Mouse (Mus musculus) ES-CJ7 (cell line): ENCODE data around the gene D5Ertd579e.
A peak's percentile ranks its signal among the peaks of the same experiment; 100 is the strongest.

Source experiments
- DNase-seq: peaks from one replicate; pipeline ENCODE4 v3.0.0; 2011; ENCODE audit warnings: low read depth, low spot score

Gene D5Ertd579e

DNA sequence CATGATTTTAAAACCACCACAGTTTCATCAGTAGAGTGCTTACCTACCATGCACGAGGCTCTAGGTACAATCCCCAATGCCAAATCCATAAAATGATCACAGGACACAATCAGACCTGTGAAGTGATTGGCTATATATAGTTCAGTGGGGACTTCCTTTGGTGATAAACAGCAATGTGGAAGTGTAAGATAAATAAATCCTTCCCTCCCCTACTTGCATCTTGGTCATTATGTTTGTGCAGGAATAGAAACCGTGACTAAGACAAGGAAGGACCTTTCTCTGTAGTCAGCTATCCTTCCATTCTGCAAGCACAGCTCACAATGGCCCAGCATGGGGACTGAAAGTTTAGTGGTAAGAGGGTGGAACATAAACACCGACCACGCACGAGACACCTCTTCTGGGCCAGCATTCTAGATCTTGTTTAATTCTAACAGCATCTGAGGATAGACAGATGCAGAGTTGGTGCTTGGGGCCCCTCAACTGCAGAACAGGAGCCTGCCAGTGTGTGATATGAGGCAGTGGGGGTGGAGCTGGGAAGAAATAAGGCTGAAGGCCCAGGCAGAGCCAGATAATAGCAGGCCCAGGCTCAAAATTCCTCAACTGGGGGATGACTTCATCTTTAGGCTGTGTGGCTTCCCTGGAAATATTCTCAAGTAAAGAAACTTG is 25.0 kb upstream of the D5Ertd579e start:
- DNase-seq: no peak

DNA sequence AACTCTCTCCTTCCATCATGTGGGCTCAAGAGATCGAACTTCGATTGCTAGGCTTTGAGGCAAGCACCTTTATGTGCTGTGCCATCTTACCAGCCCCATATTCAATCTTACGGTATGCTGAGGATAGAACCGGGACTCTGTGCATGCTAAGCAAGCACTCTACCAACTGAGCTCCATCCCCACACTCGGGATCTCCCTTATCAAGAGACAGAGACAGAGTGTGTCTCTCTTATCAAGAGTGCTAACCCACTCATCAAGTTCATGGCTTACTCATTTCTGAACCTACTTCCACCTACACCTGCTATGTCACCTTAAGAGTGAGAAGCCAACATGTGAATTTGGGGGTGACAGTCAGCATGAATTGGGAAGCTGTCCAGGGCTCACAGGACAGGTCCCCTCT is 24.4 kb upstream of the D5Ertd579e start:
- DNase-seq: no peak

DNA sequence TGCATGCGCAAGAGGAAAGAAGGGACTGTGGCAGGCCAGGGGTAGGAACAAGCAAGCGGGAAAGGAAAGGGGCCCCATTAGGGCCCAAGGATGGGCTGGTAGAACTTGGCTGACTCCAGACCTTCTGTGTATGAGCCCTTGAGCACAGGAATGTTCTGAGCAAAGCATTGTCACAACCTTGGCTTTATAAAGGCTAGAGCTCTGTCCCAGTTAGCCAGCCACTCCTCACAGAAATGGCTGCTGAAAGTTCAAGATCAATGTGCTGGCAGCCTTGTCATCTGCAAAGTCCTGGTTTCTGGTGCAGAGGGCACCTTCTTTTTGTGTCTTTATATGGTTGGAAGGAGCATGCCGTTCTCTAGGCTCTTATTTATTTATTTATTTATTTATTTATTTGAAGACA is 23.8 kb upstream of the D5Ertd579e start:
- DNase-seq: no peak

DNA sequence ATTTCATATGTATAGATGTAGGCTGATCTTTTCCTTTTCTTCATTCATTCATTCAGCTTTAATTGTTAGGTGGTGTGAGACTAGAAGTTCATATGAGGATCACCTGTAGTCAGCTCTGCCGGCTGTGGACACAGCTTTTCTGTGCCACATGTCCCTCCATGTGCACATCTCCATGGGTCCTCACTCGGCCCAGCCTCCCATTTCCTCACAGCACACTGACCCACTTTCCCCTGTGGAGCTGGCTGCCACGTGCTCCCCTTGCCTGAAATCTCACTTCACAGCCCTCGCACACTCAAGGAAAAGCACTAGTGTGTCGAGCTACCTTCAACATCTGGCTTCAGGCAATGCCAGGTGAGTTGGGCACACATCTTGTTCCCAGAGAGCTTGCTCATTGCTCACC is 23.3 kb upstream of the D5Ertd579e start:
- no peak for DNase-seq

DNA sequence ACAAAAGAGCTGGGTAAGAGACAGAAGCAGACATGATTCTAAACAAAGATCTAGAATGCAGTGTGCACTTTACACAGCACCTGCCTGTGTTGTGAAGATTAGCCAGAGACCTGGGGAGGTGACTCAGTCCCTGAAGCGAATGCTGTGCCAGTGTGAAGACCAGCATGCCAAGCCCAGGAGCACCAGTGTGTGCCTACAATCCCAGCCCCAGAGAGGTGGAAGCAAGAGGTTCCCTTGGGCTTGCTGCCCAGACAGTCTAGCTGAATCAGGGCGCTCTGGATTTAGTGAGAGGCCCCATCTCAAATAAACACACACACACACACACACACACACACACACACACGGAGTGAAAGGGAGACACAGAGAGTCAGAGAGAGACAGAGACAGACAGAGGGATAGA is 22.1 kb upstream of the D5Ertd579e start:
- no peak for DNase-seq

DNA sequence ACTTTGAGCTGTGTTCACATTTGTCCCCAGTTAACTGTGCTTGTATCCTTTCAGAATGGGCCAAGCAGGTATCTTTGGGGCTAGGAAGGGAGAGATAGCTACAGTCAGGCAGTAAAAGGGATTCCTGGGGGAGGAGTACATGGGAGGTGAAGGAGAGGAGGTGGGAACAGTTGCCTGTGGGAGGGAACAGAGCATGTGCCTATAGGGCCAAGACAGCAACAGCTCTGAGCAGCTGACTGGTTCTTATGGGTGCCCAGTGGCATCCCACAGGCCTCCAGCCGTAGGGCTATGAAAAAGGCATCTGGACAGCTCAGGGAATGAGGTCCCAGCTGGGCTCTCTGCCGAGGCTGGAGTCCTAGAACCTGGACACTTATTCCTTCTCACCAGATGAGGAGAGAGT is 21.0 kb upstream of the D5Ertd579e start:
- DNase-seq: no peak

DNA sequence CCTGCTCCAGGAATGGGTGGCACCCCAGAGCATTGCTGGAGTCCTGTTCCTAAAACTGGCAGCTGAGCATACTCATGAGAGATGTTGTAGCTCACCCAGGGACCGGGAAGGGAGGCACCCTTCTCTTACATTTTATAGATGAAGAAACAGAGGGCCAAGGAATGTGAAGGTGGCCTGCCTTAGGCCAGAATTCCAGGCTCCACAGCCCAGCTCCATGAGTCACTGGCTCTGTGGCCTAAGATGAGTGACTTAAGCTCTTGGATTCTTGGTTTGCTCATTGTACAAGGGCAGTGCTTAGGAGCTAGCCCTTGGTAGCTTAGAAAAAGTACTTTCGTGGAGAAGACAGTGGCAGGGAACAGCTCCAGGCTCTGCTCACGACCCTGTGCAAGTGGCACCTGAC is 19.0 kb upstream of the D5Ertd579e start:
- no peak for DNase-seq

DNA sequence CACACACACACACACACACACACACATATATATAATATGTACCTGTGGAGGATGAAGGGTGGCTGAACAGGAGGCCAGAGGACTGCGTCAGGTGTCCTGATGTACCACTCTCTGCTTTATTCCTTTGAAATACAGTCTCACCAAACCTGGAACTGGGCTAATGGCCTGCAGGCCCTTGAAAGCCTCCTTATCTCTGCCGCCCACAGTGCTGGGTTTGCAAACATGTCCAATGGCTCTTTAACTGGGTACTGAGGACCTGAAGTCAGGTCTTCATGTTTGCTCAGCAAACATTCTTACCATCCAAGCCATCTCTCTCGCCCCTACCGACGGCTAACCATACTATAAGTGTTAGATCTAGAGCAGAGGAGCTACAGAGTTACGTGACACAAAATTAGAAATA is 17.9 kb upstream of the D5Ertd579e start:
- no peak for DNase-seq

DNA sequence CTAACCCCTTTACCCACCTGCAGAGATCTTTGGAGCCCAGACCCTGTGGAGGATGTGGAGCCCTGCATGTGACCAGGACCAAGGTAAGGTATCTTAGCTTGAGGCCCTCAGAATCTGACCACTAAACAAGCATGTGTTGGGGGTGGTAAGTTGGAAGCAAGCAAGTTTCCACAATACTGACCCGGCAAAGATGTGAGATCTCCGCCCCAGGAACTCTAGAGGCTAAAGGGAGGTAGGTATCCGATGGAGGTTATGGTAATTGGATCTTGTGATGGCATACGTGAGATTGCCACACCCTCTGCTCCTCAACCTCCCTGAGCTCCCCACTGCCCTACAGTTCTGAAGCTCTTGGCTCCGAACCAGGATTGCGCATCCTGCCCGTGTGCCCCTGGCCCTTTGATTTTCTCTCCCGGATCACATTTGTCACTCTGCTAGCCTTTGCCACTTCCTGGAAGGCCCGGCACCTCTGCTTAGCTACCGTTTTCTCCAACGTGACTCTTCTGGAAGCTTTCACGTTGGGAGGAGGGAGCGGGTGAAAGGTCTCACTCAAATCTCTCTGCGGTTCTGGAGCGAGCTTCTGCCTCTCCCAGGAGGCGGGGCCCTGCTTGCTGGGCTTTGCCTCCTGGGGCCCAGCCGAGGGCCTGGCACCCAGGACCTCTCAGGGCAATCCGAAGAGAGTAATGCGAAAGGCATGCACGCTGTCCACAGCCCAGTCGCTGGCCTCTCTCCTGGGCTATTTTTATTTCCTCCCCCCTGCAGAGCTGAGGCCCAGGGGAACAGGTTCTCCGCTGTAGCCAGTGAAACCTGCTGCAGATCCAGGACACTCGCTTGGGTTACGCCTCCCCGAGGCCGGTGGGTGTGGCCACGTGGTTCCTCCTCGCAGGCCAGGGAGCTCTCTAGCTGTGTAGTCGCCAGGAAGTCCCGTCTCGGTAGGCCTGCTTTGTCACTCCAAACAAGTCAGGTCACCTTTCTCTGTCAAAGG is 17.0 kb upstream of the D5Ertd579e start:
- DNase-seq: peak; percentile 63

DNA sequence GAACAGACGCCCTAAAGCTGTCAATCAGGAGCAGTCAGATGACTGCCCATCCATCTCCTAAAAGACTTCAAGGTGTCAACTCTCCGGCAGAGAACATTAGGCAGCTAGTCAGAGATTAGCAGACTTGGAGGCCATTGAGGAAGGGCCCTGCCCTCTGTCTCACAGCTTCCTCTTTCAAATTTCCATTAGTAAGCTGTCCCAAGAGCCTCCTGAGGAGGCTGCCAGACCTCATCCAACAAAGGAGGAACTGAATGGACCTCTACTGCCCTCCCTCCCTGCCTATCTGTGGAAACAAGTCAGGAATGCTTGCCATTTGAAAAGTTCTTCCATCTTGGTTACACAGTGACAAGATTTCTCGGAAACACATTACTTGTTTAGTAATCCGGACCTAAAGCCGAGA is 16.0 kb upstream of the D5Ertd579e start:
- DNase-seq: no peak

DNA sequence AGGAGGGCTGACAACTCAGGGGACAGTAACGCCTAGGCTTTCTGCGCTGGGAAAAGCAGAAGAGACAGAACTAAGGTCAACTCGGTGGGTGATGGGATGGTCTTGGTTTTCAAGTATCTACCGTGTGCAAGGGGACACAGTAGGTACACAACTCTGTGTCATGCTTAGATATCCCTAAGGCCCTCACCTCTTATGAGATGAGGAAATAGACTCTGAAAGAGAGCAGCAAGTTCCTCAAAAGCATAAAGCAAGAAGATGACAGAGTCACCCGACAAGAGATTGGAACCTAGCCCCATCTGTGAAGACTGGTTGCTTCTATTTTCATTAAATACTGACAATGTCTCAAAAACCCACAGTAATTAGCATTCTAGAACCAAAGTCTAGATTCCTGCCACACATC is 10.0 kb upstream of the D5Ertd579e start:
- DNase-seq: no peak

DNA sequence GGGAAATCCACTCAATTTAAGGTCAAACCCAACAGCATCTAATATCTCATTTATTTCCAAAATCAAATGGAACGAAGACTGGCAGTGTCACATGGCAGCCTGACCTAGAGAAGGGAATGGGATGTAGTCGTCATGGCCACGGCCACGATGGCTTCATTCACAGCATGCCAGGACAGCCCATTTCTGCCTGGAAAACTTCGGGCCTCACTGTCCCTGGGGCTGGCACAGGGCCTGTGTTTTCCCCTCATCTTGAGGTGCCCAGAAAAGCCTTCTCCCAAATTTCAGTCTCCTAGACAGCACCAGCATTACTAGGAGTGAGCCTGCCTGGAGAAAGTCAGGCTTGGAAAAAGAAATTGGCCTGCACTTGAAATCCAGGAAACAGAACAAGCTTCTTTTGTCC is 9.6 kb upstream of the D5Ertd579e start:
- DNase-seq: no peak

DNA sequence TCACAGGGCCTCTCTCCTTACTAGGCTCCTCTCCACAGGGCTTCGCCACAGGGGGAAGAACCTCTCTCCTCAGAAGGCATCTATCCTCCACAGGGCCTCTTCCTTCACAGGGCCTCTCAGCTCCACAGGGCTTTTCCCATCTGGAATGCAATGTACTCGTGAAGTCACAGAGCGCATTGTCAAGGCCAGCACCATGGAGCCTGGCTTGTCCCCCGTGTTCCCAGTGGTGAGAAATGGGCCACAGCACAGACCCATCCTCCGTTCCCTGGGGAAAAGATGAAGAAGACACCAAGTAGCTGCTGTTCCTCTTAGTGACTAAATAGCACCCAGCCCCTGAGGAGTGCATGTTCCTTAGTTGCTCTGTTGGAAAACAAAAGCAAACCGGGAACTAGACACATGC is 8.9 kb upstream of the D5Ertd579e start:
- DNase-seq: no peak

DNA sequence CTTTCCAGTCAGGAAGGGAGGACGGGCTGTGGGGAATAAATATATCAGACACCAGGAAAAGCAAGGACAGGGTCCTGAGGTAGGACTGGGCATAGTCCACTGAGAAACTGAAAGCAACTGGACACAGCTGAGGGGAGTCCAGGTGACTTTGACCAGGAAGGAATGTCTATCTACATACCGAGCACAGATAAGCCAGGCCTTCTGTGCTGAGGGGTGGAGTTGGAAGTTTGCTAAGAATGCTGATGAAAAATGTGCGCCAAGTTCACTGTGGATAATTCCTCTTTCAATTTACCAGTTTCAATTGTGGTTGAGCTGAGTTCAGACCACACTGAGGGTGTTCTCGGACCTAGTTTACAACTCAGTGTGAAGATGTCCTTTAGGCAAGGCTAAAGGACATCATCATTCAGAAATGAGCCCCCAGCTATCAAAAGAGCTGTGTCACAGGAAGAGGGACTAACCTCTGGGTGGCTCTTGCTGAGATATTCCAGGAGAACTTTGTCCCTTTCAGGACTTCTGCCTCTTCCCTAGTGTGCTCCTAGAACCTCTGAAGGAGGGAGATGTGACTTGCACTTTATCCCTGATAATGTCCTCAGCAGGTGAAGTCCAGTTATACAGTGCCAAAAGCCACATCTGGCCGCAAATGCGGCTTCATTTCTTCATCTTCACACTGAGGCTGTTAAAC is 5.3 kb upstream of the D5Ertd579e start:
- no peak for DNase-seq

DNA sequence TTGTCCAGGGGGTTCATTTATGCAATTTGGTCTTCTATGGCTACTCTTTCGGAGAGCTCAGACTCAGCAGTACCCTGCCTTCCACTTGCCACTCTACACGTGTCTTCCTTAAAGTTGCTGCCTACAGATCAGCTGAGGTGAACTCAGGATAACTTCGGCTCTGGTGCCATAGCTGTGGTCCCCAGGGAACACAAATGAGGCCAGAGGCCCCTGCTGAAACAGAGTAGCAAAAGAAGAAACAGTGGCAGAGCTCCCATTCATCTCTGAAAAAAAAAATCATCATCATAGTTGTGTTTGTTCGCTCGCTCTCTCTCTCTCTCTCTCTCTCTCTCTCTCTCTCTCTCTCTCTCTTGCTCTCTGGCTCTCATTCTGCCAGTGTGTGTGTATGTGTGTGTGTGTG is 2.9 kb upstream of the D5Ertd579e start:
- no peak for DNase-seq

DNA sequence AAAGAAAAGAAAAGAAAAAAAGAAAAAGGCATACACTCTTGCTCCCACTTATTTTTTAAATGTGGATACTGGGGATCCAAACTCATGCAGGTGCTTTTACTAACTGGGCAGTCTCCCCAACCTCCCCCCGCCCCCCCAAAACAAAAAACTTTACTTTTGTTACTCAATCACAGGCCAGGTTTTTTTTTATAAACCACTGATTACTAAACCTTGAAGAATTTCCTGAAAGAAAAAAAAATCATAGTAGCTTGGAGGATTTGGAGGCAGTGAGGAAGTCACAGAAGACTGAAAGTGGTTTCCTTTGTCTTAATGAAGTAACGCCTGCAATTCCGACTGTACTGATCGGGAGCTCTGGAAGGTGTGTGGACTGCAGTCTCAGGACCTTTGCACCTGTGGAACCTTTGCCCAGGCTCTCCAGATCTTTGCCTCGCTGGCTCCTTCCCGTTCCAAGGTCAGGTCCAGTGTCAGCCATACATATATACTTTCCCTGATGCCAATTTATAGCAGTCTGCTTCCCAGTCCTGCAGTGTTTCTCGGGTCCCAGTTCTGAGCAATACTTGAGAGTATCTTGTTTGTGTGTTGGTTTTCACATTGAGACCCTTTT is 2.3 kb upstream of the D5Ertd579e start:
- DNase-seq: no peak

DNA sequence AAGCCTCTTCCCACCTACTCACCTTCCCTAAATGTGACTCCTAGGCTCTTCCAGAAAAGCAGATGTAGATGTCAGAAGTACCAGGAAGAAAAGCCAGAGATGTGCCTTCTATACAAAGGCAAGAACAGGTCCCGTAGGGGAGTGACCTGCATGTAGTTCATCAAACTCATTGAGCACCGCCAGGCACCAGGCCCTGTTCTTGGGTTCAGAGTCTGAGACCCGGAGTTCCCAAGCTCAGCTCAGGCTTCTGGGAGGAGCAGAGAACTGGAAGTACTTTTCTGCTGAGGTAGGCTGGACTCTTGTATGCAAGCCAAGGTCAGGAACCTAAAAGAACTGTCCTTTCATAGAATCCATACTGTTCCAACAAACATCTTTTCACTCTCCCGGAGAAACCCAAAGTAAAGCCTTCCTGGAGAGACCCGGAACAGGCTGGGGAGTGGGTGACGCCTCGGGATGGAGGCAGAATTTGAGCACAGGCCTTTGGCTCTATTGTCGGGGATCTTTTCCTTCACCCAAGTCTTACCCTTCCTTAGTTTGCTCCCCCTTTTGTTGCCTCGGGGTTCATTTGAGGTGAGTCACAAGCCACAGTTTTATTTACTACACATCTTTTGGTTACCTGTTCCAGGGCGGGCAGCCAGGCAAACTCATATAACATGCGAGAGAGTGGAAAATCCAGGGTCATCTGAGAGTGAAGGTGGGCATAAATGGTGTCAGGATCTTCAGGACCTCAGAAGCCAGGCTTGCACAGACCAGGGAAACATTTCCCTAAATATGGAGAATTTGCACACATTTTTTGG is 878 bp upstream of the D5Ertd579e start:
- DNase-seq: peak; percentile 22

DNA sequence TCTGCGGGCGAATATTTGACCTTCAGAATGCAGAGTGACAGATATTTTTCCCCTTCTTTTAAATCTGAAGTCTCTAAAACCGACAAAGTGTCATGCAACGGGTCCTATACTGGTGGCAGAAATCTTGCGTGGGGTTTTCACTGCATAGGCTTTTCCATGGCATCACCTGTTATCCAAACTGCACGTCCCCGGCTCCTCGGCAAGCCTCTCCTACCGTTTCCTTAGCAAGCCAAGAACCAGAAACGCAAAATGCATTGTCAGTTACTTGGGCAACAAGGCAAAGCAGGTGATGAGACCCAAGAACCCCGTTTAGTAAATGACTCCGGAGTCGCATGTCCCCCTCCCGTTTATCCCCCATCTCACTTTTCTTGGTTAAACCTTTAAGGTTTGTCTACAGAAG is 819 bp downstream of the D5Ertd579e start:
- DNase-seq: peak; percentile 17

DNA sequence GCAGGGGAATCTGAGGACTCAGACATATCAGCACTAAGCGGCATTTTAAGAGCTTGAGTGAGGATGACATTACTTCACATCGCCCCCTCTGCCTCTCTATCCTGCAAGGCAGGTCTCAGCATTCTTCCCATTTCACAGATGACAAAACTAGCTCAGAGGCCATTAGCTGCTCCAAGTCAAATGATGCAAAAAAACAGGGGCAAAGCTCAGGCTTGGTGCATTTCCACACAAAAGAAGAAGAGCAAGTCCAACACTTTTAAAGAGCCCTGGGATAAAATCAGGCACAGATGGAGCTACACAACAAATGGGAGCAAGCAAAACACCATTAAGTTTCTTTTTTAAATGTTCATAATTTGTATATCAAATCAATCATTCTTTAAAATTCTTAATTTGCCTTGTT is 2.2 kb downstream of the D5Ertd579e start:
- DNase-seq: no peak

DNA sequence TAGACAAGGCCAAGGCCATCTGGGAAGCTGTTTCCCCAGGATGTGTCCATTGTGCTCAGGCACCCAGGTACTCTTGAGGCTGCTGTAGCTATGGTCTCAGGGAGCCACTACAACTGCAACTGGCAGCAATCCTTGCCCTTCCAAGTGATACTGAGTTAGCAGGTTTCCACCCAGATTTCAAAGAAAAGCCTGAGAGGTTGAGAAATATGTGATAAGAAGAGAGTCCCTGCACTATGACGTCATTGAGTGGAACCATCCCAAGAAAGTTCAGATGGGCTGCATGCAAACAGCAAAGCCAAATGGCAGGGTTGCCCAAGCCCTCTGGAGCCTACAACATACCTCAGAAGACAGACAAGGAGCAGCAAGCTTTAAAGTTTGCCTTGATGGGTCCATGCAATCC is 4.4 kb downstream of the D5Ertd579e start:
- no peak for DNase-seq

DNA sequence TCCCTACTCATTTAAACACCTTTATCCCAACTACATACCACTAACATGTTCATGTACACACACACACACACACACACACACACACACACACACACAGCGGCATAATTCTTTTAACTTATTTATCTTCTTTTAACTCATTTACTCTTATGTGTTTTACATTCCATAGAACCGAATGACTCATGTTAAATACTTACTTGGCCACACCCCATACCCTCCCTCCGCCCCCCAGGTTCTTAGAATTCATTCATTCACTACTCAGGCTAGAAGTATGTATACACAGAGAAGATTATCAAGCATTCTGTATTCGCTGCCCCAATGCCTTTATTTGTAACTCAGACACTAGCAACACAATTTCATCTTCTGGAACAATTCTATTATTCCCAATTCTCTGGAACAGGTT is 10.7 kb downstream of the D5Ertd579e start:
- DNase-seq: no peak
